Mouse (Mus musculus) lung, postnatal 36 days (tissue): Measurements from ENCODE around the gene Smim24.

Experiments
- DNase-seq: peaks from one replicate; pipeline ENCODE4 v3.0.0; 2022; ENCODE audit warnings: mixed read lengths

Smim24 gene

DNA sequence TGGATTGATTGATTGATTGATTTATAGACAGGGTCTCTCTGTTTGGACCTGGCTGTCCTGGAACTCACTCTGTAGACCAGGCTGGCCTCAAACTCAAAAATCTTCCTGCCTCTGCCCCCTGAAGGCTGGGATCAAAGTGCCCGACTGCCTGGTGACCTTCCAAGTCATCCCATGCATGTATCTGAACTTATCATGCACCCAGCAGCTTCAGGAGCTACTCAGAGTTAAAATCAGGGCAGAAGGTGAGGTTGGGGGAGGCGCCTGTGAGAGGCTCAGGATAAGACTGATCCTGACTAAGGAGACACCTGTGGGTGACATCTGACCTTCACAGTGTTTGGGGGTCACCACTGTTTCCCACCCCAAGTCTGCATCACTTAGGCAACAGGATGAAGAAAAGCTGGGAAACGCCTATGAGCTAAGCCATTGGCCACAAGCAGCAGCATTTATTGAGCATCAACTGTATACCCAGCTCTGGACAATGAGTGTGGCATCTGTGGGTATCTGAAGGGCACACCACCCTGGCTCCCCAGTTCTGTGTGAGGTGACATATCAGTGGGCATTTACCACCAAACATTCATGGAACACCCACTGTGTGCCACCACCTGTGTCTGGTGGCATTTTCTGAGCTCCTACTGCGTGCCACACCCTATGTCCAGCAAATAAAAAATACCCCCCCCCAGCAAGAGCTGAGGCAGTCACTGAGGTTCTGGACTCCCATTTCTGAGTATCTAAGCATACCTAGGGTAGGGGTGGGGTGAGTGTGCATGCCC, 30.8 kb downstream of the Smim24 start:
- no peak for DNase-seq

DNA sequence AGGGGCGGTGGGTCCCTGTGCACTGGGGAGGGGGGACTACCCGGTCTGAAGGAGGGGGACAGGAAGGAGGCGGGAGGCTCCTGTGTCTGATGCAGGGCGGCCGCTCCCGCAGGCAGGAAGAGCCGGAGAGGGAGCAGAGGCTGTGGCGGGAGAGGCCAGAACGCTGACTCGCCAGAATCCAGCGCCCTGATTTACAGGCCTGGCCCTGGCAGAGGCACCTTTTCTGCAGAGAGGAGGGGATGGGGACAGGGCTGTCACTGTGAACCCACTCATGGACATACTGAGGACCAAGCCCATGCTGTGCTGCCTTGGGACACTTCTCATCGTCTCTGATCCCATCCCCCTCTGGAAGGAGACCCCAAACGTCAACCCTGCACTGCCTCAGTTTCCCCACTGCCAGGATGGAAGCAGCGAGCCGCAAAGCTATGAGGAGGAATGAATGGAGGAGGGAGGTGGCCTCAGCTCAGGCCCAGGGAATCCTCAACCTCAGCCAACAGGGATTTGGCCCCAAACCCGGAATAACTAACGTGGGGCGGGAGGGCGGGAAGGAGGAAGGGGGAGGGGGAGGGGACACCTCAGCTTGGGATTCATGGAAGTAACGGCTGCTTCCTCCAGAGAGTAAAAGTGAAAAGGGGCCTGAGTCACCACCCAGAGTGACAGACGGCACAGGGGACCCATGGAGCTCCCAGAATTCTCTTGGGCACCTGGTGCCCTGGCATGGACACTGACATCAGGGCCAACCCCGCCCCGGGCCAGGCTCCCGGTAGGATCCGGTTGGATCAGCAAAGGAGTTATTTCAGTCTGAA, 31.6 kb downstream of the Smim24 start:
- peak; percentile 62 for DNase-seq

DNA sequence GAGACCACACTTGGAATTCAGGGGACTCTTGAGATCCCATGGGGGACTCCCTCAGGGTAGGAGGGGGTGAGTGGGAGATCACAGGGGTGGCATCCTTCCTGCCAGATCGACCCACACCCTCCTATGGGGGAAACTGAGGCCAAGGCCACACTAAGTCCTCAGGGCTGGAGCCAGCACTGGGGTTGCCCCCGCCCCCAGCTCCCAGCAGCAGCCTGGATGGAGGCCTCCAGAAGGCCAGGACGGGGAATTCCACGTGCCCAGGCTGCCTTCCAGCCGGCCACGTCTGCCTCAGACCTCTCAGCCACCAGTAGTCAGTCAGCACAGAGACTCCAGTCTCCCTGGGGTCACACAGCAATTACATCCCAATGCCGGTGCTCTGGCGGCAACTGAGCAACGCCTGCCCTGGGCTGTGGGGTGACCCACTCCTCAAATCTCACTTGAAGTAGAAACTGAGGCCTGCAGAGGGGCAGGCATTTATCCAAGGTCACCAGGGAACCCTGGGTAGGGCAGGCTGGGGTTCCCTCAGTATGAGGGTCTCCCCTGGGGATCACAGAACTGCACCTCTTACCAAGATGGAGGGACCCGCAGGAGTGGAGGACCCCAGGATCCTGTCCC, 32.5 kb downstream of the Smim24 start:
- no peak for DNase-seq

DNA sequence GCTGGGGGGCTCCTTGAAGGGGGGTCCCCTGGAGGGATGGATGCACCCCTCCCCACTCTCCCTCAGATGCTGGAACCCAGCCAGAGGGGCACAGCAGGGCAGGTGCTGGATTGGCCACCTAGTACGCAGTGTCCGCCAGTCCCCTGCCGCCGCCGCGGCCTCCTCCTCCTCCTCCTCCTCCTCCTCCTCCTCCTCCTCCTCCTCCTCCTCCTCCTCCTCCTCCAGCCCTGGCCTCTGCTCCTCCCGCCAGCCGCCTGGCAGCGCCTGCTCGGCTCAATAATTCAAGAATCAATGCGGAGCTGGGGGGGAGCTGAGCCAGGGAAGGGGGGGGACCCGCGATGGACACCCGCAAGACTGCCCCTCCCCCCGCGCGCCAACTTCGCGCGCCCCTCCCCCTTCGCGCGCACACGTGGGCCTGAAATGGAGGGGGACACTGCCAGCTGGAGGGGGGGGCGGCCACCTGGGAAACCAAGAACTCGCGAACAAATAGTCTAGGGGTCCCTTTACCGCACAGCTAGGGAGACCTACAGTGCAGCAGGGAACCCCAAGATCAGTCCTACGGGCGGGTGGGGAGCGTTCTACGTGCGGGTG, 33.3 kb downstream of the Smim24 start:
- DNase-seq: no peak

DNA sequence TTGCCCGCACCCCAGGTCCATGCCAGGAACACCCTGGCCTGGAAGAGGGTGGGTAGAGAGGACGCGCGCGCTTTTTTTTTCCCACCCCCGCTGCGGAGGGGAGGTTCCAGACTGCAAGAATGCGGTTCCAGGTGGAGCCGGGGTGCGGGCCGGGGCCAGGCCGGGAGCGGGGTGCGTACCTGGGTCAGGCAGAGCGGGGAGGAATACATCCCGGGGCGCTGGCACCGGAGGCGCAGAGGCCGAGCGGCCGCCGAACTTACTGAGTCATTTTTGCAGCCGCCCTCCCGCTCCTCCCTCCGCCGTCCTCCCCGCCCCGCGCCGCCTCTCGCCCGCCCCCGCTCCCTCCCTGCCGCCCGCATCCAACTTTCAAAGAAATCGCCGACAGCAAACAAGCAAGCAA, 34.0 kb downstream of the Smim24 start:
- peak; percentile 77 for DNase-seq

DNA sequence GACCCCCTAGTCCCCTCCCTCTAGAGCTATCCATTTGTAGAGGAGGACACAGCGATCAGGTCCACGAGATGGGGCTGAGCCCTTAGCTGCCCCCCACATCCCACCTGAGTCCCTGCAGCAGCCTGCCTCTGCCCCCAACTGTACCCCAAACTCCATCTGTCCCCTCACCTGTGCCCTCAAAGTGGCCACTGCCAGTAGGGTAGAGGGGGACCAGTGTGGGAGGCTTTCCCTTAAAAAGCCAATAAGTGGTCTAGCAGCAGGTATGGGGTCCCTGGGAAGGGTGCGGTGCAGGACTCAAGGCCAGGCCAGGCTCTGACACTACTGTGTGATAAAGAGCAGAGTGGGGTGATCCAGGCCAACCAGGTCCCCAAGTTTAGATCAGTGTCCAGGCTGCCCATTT, 34.5 kb downstream of the Smim24 start:
- no peak for DNase-seq

DNA sequence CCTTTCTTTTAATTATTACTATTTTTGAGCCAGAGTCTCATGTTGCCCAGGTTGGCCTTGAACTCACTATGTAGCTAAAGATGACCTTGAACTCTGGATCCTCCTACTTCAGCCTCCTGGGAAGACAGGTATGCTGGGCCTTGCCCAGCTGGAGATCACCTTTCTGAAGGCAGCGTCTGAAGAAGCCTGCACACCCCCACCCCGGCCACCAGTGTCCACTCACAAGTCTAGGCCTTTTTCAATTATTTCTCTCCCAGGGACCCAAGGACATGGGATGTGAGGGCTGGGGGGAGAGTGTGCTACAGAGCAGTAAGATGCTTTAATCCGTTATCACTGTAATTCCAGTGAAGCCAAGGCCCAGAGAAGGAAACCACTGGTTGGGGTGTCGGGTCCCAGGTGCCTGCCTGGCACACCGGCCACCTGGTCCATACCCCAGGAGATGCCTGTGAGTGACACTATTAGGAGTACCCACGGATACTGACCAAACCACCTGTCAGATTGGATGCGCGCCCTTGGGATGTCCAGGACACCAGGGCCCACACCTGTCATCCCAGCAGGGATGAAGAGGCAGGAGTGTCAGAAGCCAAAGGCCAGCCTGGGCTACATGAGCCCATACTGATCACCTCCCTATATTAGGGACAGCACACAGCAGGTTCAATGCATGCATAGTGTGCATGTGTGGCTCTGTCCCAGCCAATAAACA, 35.1 kb downstream of the Smim24 start:
- DNase-seq: no peak

DNA sequence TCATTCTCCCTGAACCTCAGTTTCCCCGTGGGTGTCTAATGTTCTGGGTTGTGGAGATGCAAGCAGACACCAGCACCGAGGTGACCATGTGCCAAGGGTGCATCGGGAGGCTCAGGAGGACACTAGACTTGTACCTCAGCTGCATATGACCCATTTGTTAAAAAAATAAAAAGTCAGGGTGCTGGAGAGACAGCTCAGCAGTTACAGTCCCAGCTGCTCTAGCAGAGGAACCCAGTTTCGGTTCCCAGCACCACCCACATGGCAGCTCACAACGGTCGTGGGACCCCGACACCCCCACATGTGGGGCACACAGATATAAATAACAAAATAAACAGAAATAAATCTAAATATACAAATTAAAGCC, 35.6 kb downstream of the Smim24 start:
- DNase-seq: no peak

DNA sequence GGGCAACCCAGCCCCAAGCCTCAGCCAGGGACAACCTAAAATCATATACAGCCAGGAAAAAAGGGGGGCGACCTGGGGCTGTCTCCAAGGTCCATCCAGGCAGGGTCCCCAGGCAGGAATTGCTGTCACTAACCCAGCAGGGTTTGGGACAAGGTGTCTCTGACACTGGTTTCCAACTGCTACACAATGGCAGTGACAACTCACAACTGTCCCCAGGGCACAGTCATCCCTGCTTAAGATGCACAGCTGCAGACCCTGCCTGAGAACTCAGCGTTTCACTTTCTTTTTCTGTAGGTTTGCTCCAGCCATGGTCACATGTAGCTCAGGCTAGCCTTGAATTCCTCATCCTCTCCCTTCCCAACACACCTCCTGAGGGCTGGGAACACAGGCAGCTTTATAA, 36.2 kb downstream of the Smim24 start:
- no peak for DNase-seq

DNA sequence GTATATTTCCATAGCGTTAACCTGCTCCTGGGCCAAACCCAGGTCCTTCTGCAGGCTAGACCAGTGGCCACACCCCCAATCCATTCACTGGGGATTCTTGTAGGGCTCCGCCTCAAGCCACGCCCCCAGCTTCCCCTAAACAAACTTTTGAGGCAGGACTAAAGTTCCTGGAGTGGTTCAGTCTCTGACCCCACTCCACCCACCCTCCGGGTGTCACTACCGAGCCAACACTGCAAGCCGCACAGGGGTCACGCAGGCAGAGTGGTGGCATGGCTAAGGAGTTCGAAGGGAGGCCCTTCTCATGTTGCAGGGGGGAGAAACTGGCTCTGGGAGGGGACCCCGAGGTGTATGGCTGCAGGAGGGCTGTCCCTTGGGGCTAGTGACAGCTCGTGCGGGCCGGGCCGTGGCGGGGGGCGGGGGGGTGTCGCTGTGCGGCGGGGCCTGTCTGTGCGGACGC, 36.8 kb downstream of the Smim24 start:
- DNase-seq: peak; percentile 98

DNA sequence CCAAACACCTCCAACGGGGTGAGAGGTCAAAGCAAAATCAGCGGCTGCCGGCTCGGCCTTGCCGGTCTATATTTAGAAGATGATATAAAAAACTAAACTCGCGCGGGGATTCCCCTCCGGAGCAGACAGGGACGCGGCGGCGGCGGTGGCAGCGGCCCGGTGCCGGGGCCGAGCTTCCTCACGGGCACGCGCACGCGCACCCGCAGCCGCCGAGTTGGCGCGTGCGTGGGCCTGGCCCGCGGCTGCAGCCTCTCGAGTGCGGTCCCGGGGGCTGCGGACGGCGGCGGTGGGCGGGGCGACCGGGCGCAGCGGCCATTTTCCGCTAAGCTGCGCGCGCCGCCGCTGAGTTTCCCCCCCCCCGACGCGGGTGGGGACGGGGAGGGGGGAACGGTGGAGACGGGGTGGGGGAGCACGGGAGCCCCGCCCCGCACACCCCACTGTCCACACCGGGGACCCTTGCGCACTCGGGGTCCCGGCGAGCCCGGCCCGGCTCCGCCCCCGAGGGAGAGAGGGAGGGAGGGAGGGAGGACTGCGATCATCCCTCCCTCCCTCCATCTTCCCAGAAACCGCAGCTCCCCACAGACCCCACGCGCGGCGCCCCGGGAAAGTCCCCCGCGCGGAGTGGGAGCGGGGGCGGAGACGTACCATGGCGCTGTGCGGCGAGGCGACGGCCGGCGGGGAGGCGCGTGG, 37.4 kb downstream of the Smim24 start:
- DNase-seq: peak; percentile 82

DNA sequence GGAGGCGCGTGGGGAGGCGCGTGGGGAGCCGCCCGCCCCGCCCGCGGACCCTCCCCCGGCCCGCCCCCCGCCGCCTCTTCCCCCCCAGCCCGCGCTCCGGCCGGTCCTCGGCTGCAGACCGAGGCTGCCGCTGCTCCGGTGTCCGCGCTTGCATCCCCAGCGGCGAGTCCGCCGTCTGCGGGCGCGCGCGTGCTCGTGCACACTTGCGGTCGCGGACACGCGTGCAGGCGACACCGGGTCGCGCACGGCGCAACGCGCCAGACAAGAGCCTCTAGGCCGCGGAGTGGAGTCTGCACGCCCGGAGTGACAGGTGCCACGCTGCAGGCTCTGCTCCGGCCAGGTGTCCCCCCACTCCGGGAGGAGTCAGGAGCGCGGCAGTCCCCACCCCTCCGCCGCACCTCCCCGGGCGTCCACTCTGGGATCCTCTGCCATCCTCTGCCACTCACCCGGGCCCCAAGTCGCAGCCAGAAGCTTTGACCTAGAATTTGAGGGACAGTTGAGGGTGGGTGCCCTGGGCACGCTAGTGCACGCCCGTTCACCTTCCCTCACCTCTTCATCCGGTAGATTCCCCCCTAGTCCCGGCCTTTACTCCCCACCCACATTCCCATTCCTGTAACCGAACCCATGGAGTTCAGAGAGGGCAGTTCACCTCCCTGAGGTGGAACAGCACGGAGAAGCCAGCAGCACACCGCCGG, 38.1 kb downstream of the Smim24 start:
- DNase-seq: peak; percentile 49

DNA sequence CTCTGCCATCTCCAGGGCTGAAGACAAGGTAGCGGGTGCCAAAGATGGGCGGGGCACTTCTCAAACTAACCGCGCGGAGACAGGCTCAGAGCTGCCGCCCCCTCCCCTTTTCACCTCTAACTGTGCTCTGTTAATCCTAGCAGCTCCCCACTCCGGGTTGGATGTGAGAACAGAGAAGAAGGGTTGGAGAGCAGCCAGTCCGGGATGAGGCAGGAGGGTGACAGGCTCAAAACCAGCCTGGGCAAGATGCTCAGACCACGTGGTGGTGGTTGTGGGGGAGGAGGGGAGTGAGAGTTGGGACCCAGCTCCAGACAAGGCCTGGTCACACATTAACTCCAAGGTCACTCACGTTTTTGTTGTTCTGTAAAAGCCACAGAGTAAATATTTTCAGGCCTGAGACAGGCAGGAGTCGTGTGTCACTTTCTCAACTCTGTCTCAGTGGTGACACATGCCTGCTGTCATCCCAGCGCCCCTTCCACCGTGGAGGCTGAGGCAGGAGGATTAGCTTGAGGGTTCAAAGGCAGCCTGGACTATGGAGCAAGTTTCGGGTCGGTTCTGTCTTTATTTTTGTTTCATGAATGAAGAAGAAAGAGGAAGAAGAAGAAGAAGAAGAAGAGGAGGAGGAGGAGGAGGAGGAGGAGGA, 38.8 kb downstream of the Smim24 start:
- DNase-seq: no peak

DNA sequence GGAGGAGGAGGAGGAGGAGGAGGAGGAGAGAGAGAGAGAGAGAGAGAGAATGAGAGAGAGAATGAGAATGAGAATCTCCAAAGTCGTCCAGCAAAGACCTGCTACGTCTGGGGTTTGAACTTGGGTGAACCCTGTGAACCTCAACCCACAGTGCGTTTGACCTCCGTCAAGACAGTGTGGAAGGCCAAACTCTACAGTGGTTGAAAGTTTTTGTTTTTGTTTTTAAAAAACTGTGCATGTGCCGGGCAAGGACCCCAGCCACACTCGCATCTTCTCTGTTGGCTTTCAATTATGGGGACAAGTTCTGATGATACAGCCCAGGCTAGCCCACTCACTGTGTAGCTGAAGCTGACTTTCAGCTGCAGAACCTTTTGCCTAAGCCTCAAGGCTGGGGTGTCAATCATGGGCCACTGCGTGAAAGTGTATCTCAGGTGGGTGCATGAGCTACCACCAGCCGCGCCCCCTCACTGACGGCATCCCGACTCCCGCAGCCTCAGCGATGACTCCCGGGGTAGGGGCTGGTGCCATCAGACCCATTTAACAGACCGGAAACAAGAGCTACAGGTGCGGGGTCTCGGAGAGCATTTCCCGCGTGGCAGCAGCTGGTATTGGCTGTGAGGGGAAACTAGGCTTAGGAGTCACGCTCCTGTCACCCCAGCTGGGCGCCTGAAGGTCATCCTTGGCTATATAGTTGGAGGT, 39.5 kb downstream of the Smim24 start:
- no peak for DNase-seq

DNA sequence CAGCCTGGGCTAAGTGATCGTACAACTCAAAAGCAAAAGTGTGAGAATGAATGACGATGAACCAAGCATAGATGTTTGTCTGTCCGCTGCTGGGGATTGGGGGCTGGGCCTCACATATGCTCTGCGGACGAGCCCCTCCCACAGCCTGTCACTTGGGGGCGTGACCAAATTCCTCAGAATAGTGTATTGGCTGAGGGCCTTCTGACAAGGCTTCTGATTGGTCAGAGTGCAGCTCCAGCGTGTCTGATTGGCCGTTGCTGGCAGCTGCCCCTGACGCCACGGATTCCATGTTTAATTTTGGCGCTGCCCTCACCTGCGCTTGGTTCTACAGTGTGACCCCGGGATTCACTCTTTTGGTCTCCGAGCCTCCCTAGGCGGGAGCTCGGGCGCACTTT, 40.0 kb downstream of the Smim24 start:
- DNase-seq: peak; percentile 99

DNA sequence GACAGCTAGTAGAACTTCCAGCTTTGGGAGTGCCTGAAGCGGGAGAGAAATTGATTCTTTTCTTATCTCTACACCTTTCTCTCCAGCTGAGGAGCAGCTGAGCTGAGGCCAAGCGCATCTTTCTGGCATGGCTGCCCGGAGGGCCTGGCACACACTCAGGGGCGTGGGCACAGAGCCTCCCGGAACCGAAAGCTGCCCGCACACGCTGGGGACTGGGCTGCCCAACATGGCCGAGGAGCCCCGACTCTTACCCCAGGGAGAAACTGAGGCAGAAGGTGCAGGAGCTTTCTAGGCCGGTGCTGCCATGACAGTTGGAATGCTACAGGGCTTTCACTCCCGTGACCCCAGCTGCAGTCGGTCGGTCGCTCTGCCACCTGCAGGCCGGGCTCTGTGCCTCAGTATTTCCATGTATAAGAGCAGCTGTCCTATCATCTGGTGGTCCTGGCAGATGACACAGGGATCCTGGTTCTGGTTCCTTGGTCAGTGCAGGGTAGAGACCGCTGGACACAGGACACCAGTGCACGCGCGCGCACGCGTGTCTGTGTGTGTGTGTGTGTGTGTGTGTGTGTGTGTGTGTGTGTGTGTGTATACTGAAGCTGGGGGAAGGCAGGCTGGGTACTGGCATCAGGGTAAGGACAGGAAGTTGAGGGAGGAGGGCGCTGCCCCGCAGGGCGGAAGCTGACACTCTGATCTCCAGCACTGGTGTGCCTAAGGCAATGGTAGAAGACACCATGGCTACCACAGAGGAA, 40.9 kb downstream of the Smim24 start:
- peak; percentile 85 for DNase-seq

DNA sequence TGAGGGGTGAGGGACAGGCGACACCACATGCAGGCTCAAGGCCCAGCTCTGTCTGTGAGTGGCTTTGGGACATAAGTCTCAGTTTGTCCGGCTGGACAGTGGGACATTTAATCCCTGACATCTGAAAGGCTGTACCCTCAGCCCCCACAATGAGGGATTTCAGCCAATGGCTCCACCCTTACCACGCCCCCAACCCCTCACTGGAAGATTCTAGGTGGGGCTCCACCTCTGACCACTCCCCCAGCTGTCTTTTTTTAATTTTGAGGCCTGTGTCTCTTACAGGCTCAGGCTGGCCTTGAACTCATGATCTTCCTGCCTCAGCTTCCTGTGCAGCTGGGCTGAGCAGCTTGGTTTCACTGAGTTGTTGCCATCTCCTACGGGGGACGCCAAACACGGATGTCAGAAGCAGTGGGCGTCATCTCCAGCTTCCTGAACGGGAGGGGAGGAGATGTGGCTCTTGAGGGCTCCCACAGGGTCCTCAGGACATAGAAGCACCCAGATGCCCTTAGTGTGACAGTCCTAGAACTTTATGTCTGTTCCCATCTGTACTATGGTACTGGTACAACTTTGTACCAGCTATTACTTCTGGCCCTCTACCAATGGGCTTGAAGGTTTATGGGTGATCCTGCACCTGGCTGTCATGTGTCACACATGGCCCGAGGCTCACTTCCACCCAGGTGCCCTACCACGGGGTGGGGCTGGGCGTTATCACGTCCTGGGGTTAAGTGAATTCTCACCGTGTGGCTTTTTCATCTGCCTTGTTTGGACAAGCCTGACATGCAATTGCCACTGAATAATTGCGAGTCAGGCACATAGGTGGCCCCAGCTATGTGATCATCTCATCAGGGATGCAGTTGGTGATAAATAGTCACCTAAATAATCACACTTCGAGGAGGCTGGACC, 41.8 kb downstream of the Smim24 start:
- peak; percentile 55 for DNase-seq

DNA sequence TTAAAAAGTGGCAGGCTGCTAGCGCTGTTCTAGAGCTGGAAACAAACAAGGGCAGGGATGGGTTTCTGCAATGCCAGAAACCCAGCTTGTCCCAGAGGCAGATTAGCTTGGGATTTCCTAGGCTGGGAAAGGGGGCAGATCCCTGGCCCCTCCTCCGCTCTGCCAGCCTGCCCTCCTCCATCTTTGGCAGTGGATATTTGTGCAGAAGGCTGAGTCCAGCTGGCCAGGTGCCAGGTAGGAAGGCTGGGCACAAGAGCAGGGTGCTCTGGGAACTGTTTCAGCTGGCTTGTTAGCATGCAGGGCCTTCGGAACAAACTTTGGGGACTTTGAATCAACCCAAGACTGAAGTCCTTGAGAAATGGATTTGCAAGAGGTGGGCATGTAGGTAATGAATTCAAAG, 42.6 kb downstream of the Smim24 start:
- peak; percentile 90 for DNase-seq

DNA sequence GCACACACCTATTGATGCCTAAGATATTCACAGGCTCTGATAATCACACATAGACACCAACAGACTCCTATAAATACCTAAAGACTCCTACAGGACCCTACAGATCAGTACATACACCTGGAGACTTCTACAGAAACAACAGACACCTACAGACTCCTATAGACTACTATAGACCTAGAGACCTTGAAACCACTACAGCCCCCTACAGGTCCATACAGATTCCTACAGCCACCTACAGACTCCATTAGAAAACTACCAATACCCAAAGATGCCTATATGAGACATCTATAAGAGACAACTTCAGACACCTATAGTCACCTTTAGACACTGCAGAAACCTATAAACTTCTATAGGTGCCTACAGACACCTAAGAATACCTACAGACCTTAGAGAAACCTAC, 48.2 kb downstream of the Smim24 start:
- DNase-seq: peak; percentile 61
